Mouse (Mus musculus): ENCODE results near the gene Zfhx3. TPM values are rescaled to one million over a fixed set of nuclear protein-coding genes. Genes with fewer than 3 reads are reported as not detected.

Zfhx3 gene
- polyA plus RNA-seq, 2 experiments from 2014 or later, result 0.23 to 0.27 TPM

GRCm38 (mm10) chr8:108943132-108943531, 1000.7 kb downstream of the Zfhx3 start:
- no peak for ATAC-seq

GRCm38 (mm10) chr8:108944312-108944711, 1001.9 kb downstream of the Zfhx3 start:
- ATAC-seq, result no peak

DNA sequence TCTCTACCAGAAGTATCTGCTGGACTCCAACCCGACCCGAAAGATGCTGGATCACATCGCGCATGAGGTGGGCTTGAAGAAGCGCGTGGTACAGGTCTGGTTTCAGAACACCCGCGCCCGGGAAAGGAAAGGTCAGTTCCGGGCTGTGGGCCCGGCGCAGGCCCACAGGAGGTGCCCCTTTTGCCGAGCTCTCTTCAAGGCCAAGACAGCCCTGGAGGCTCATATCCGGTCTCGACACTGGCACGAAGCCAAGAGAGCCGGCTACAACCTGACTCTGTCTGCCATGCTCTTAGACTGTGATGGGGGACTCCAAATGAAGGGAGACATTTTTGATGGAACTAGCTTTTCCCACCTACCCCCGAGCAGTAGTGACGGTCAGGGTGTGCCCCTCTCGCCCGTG, 1007.9 kb downstream of the Zfhx3 start:
- ATAC-seq, result no peak

GRCm38 (mm10) chr8:108951560-108951959, 1009.1 kb downstream of the Zfhx3 start:
- ATAC-seq, result no peak

DNA sequence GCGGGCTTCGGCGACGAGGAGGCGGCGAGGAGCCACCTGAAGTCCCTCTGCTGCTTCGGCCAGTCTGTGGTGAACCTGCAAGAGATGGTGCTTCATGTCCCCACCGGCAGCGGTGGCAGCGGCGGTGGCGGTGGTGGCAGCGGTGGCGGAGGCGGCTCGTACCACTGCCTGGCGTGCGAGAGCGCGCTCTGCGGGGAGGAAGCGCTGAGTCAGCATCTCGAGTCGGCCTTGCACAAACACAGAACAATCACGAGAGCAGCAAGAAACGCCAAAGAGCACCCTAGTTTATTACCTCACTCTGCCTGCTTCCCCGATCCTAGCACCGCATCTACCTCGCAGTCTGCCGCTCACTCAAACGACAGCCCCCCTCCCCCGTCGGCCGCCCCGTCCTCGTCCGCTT, 1014.0 kb downstream of the Zfhx3 start:
- ATAC-seq, result no peak

DNA sequence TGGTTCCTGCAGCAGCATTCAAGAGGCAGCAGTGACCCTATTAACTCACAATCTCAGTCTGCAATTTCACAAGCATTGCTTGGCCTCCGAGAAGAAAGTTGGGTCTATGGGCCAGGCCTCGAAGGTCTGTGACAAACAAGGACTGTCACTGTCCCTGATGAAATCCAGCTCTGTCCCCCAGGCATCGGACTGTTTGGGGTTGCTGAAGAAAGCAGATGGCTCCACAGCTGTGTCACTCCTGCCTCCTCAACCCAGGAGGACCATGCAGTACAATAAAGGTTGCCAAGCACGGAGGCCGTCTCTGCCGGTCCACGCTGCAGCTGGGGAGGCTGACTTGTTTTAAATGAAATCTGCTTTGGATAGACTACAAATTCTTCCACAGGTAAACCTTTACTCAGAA, 1020.1 kb downstream of the Zfhx3 start:
- no peak for ATAC-seq

DNA sequence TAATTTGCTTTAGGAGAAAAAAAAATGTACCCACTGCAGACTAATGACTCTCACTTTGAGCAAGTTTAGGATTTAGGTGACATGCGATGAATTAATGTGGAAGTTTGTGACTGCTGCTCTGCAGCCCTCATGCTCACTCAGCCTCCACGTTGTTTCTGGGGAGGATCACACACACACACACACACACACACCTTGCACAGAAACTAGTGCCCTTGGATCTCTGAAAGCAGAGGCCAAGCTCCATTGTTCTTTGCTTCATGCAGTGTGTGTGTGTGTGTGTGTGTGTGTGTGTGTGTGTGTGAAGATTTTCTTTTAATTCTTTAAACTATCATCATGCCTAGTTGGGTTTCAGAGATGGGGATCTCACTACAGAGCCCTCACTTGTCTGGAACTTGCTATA, 1020.7 kb downstream of the Zfhx3 start:
- ATAC-seq, result no peak

GRCm38 (mm10) chr8:108966041-108966440, 1023.6 kb downstream of the Zfhx3 start:
- ATAC-seq, result no peak

- ATAC-seq, result peak; percentile 37
Measured at GRCm38 (mm10) chr8:108973639-108974325, 1031.3 kb downstream of the Zfhx3 start.

- ATAC-seq, result no peak
Measured at GRCm38 (mm10) chr8:108977693-108978361, 1035.4 kb downstream of the Zfhx3 start.

GRCm38 (mm10) chr8:108978362-108978750, 1035.9 kb downstream of the Zfhx3 start:
- ATAC-seq, result no peak

- ATAC-seq, result no peak
Measured at GRCm38 (mm10) chr8:108984904-108985303, 1042.5 kb downstream of the Zfhx3 start.

GRCm38 (mm10) chr8:108989841-108990240, 1047.4 kb downstream of the Zfhx3 start:
- no peak for ATAC-seq

- no peak for ATAC-seq
Measured at GRCm38 (mm10) chr8:108990537-108990936, 1048.1 kb downstream of the Zfhx3 start.

DNA sequence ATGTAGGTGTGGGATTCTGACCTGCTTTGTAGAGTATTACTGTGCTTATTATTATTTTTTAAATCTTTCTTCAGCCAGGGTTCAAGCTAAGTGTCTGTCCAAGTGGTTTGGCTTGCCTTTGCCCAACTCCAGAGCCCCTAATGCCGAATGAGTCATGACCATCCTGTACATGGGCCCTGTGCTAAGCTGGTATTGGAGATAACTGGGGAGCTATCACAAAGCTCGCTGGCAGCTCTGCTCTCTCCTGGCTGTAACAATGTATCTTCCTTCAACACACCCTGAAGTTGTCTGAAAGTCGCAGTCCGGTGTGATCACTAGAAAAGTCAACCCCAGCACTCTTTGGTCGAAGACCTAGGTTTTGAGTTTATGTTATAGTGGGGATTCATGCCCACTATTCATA, 1049.0 kb downstream of the Zfhx3 start:
- ATAC-seq, result no peak

DNA sequence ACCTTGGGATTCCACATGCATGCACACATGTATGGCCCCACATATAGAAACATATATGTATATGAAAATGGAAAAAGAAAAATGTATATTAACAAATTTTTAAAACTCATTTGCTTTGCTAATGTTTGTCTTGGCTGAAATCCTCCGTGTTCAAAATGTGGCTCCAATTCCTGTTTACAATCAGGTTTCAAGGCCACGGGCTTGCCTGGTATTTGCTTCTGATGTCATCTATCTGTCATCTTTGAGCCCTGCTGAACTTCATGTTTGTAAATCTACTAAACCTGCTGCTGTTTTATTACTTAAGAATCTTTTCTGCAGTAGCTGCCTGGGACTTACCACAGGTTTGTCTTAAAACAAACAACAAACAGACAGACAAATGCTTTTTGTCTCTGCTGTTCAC, 1051.3 kb downstream of the Zfhx3 start:
- ATAC-seq, result no peak

DNA sequence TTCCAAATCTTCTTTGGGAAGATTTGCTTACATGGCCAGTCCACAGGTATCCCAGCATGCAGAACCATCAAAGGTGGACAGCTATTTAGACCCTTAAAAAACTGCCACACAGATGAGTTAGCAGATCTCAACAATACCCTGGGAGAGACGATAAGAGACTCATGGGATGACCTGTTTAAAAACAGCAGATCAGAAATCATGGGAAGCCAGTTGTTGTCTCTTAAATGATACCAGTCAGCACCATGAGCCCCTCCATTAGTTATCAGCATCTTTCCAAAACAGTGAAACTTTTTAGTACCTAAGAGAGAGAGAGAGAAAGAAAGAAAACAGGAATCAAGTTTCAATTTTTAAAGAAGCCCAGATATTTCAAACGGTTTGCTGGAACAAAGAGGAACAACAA, 1051.7 kb downstream of the Zfhx3 start:
- no peak for ATAC-seq

DNA sequence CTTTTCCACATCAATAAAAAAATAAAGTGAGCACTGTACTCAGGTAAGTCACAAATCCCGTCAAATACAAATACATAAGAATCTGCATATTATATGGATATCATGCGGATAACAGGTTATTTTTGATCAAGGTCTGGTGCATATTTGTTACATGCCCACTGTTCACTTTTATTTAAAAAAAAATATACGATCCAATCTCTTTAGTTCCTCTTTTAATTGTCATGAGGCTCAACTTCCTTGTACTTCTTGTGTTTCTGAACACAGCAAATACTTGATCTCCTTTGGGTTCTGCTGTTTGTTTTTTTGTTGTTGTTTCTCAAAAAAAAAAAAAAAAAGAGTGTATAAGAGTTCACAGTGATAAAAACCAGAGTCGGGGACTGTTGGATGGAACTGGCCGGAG, 1052.4 kb downstream of the Zfhx3 start:
- ATAC-seq, result no peak

DNA sequence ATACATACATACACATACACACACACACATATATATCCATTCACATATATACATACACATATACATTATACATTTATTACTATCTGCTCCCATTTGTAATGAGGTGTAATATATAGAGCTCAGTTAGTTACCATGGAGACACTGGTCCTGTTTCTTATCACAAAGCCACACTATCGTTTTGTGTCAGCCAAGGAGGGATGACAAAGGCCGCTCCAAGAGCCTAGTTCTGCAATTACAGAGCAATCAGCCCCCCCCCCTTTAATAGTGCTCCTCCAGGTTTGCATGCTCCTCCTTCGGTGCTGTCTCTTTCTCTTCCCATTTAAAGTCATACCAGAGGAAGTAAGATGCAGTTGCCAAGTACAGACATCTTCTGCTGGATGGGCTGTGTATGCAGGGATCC, 1054.9 kb downstream of the Zfhx3 start:
- ATAC-seq, result no peak

- ATAC-seq, result no peak
Measured at GRCm38 (mm10) chr8:108999297-109000249, 1057.1 kb downstream of the Zfhx3 start.

DNA sequence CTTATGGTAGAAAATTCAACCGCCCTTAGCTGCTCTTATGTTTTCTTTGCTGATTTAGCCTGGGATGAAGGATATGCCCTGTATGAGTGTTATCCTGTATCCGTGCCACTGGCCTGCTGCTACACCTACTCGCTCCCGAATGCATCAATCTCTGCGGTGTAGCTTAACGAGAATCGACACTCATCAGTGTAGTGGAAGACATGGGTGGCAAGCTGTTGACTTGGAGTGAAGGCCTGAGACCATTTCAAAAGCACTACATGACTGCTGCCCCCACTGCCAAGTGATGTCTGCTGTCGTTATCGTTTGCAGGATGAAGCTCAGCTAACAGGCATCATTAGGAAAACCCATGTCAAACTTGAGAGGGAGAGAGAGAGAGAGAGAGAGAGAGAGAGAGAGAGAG, 1058.6 kb downstream of the Zfhx3 start:
- no peak for ATAC-seq

DNA sequence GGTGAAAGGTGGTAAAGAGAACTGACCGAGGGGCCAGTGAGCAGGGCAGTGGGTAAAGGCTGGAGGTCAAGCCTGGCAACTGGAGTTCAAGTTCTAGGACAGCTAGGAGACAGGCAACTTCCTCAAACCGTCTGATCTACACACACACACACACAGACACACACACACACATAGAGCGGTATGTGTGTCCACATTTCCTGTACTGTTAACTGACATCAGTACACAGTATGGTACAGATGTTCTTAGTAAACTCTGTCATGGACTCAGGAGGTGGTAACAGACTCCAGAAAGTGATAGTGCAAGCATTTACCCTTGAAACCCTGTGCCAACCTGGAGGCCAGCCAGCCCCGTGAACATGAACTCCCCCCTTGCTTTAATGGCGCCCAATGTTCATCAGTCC, 1059.5 kb downstream of the Zfhx3 start:
- ATAC-seq, result no peak

GRCm38 (mm10) chr8:109006986-109007385, 1064.5 kb downstream of the Zfhx3 start:
- ATAC-seq, result no peak

All from CD4-positive, CD25-positive, alpha-beta regulatory T cell, adult 4 months (primary cell).